Mouse (Mus musculus) cerebellum, postnatal 4 days (tissue): ENCODE results near the gene St8sia1.
A peak's percentile ranks its signal among the peaks of the same experiment; 100 is the strongest.

Experiments
- DNase-seq, 2 experiments: peaks; one replicate each; pipeline ENCODE4 v3.0.0; 2022; ENCODE audit warnings: low spot score in 2 of 2, mixed read lengths in 1 of 2

Gene St8sia1

DNA sequence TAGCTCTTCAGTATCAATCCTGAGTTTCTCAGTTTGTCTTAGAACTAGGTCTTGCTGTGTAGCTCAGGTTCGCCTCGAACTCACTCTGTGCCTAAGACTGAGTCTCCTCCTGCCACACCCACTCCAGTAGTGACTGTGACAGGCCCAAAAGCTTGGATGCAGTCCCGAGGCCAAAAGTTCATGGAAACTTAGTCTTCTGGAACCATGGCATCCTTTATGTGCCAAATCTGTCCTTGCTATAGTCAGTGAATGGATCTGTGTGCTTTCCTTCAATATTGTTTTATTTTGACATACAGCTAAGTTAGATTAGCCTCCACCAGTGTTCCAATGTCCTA lies 54.5 kb downstream of the St8sia1 start:
- no peak for DNase-seq

- no peak for DNase-seq
Measured at GRCm38 (mm10) chr6:142908911-142909770, 55.1 kb downstream of the St8sia1 start.

- no peak for DNase-seq
Measured at GRCm38 (mm10) chr6:142908412-142908811, 55.8 kb downstream of the St8sia1 start.

- DNase-seq = no peak
Measured at GRCm38 (mm10) chr6:142895371-142895770, 68.9 kb downstream of the St8sia1 start.

- no peak for DNase-seq
Measured at GRCm38 (mm10) chr6:142893716-142894115, 70.5 kb downstream of the St8sia1 start.

DNA sequence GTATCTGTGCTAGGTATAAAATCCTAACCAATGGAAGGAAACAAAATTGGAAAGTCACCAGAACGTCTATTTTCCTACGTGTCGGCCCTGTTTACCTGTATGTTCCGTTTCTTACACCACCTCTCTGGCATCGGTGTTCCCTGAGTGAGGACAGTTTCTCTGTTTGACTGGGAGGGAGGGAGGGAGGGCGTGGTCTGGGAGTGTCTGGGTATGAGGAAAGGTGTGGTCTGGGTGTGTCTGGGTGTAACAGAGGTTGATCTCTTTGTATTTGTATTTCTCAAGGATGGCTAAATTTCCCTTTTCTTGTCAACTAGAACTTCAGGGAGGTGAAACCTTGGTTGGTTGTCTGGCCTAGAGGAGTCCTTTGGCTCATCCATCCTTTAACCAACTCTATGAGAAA lies 73.9 kb downstream of the St8sia1 start:
- no peak for DNase-seq

GRCm38 (mm10) chr6:142888970-142889740 lies 75.1 kb downstream of the St8sia1 start:
- DNase-seq = no peak

DNA sequence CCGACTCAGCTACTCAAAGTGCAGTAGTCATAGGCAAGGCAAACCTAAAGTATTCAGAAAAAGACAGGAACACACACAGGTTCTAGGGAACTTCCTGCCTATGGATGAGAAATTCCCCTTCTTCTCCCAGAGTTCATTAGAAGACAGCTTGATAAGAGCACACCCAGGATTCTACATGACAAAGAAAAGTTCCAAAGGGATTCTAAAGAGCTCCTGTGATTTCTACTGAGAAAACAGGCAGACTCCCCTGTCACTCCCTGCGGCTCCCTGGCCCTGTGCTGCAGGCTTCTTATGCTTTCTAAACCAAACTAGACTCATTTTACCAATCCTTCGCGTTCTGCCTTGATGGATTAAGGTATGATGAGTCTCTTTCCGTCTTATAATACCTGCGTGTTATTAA lies 75.9 kb downstream of the St8sia1 start:
- no peak for DNase-seq

DNA sequence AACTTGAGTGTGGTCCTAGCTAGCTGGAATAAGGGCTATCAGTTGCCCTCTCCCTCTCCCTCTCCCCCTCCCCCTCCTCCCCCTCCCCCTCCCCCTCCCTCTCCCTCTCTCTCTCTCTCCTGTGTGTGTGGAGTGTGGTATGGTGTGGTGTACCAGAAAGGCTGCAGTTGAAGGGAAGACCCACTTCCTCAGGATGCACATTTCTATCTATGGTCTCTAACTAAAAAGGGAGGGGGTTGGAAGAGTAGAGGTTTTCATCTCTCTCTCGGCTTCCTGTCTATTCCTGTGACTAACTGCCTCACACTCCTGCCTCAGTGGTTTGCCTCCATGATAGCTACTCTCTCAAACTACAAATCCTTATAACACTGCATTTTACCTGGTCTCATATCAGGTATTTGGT lies 76.9 kb downstream of the St8sia1 start:
- DNase-seq = no peak

- no peak for DNase-seq
Measured at GRCm38 (mm10) chr6:142885364-142886154, 78.7 kb downstream of the St8sia1 start.

- no peak for DNase-seq
Measured at GRCm38 (mm10) chr6:142884128-142884527, 80.1 kb downstream of the St8sia1 start.

DNA sequence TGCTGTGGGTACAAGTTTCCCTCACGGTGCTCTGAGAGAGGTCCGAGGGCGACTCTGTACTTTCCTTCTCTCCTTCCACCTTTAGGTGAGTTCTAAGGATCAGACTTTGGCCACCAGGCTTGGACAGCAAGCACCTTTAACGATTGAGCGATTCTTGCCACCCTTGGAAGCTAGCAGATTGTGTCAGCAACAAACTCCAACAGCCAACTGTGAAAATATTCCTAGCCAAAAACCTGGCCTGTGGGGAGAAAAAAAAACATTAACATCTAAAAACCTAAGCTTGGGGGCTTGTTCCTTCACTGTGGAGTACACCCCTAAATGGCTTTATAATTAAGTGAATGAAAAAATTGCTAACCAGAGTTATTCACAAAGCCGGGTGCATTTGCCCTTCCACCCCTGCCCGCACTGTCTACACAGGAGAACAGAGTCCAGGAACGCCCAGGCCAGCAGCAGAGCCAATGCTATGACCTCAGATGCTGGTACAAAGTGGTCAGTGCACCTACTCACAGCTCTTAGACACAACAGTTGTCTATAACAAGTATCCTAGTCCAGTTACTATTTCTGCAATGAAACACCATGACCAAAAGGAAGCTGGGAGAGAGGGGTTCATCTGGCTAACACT lies 83.3 kb downstream of the St8sia1 start:
- DNase-seq = no peak

- DNase-seq = no peak
Measured at GRCm38 (mm10) chr6:142878744-142879701, 85.2 kb downstream of the St8sia1 start.

DNA sequence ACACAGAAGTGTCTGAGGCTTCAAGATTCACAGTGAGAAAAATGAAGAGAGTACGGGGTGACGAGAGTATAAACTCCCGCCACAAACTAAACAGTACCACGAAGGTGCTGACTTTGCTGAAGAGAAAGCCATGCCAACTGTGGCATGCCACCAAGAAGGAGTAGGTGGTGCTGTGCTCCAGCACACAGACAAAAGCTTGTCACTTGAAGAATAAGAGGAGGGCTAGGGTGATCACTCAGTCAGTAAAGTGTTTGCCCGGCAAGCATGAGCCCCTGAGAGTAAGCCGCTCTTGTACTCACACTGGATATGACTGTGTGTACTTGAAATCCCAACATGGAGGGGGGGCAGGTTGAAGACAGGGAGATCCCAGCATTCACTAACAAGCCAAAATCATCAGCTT lies 87.0 kb downstream of the St8sia1 start:
- no peak for DNase-seq

- no peak for DNase-seq
Measured at GRCm38 (mm10) chr6:142876279-142876899, 87.9 kb downstream of the St8sia1 start.

DNA sequence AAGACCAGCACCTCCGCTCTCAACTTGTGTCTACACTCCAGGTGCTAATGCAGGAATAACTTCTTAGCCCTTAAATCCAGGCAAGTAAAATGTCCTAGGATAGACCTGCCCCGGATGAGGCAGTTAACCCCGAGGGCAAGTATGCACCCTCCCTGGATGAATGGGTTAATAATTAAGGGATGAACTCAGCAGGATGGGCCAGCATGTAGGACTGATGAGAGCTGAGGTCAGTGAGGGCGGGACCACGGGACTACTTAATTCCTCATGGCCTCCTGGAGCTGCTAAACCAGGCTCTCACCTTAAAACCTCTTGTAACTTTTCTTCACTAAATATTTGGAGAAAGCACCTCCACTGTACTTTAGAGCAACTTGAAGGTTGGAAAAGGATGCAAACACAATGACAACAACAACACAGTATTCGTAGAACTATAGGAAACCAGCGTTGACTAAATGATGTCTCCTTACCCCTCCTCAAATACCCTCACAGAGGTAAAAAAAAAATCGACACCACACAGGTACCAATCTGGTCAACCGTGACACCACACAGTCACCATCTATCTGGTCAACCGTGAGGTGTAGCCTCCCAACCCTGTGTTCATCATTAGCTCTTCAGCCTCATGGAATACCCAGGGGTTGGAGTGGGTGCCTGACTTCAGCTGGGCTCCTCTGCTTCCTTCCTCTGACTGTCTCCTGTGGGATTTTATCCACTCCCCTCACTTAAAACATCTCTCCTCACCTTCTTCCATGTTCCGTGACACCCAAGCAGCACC lies 90.3 kb downstream of the St8sia1 start:
- DNase-seq = no peak

GRCm38 (mm10) chr6:142869715-142870422 lies 94.4 kb downstream of the St8sia1 start:
- no peak for DNase-seq

- peak in 1 of 2 experiments; percentile 62 for DNase-seq
Measured at GRCm38 (mm10) chr6:142867471-142868055, 96.7 kb downstream of the St8sia1 start.
